Mouse (Mus musculus) heart, postnatal 0 days (tissue): ENCODE data around the gene Tinf2.

ENCODE experiments used
- CTCF ChIP-seq: IDR thresholded peaks from 2 replicates; pipeline ENCODE4 v1.5.1; 2016; ENCODE audit warnings: antibody characterized with exemption, control low read depth, low read depth
- EP300 ChIP-seq: IDR thresholded peaks from 2 replicates; pipeline ENCODE4 v1.6.1; 2016; ENCODE audit warnings: antibody characterized with exemption, low read depth

GRCm38 (mm10) chr14:55651528-55651927 is 30.1 kb downstream of the Tinf2 start:
- TF ChIP-seq CTCF = no peak
- TF ChIP-seq EP300 = no peak
